Mouse (Mus musculus) heart, postnatal 0 days (tissue): ENCODE results near the gene Acoxl.

Experiments
- CTCF ChIP-seq: IDR thresholded peaks from 2 replicates; pipeline ENCODE4 v1.5.1; 2016; ENCODE audit warnings: antibody characterized with exemption, control low read depth, low read depth
- EP300 ChIP-seq: IDR thresholded peaks from 2 replicates; pipeline ENCODE4 v1.6.1; 2016; ENCODE audit warnings: antibody characterized with exemption, low read depth

- TF ChIP-seq CTCF (no peak), EP300 (no peak)
Observed at GRCm38 (mm10) chr2:128069025-128069424, 230.3 kb downstream of the Acoxl start.
